Mouse (Mus musculus): ENCODE results near the gene Ces1f.

DNA sequence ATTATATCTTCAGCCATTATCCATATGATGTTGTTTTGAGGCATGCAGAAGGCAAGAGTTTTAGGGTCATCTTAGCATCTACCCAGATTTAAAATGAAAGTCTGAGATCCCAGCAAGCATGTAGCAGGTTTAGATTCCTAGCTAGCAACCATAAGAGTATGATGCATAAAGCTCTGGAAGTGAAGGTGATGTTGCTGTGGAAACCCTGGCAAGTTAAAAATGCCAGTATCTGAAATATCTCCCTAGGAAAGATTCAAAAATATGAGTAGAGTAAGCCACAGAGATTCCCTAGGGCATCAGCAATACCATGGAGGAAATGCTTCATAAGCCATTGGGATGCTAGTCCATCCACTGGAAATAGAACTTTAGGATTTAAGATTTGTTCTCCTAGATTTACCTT lies 39.7 kb downstream of the Ces1f start:
- TF ChIP-seq CTCF (IDR thresholded peaks at IDR 0.05; ENCODE audit: low read depth, low read length) (no peak), TAL1 (conservative IDR thresholded peaks at IDR 0.05; ENCODE audit: low read depth, low read length) (no peak)
